Mouse (Mus musculus) lung, embryonic 15.5 days (tissue): ENCODE results near the gene Zfp579. TPM values are rescaled to one million over a fixed set of nuclear protein-coding genes. Genes with fewer than 3 reads are reported as not detected.

Experiments used
- ATAC-seq: fragments of 200-750 bp; cut with Nextera tagmentation; 2 replicates; pipeline ENCODE4 v1.8.0; 2017; ENCODE audit warnings: moderate number of reproducible peaks, borderline replicate concordance; ENCODE audit not compliant: low FRiP score, low TSS enrichment; ENCODE audit errors: extremely low read depth
- H3K27ac ChIP-seq: fragments of 300-500 bp; sonication (generic); 2 replicates; pipeline ENCODE4 v1.5.1; 2015; ENCODE audit warnings: moderate library complexity, mild to moderate bottlenecking, inconsistent platforms
- H3K27me3 ChIP-seq: fragments of 300-500 bp; sonication (generic); 2 replicates; pipeline ENCODE4 v1.6.1; 2015; ENCODE audit warnings: inconsistent platforms
- H3K36me3 ChIP-seq: fragments of 300-500 bp; sonication (generic); 2 replicates; pipeline ENCODE4 v1.6.1; 2015; ENCODE audit warnings: inconsistent platforms
- H3K4me1 ChIP-seq: fragments of 300-500 bp; sonication (generic); 2 replicates; pipeline ENCODE4 v1.6.1; 2015; ENCODE audit warnings: inconsistent platforms
- H3K4me2 ChIP-seq: fragments of 300-500 bp; sonication (generic); 2 replicates; pipeline ENCODE4 v1.6.1; 2015; ENCODE audit warnings: inconsistent platforms, mild to moderate bottlenecking, moderate library complexity
- H3K4me3 ChIP-seq: fragments of 300-500 bp; sonication (generic); 2 replicates; pipeline ENCODE4 v1.5.1; 2015; ENCODE audit warnings: mild to moderate bottlenecking, inconsistent platforms
- H3K9ac ChIP-seq: fragments of 300-500 bp; sonication (generic); 2 replicates; pipeline ENCODE4 v1.6.1; 2015; ENCODE audit warnings: inconsistent platforms
- H3K9me3 ChIP-seq: fragments of 300-500 bp; sonication (generic); 2 replicates; pipeline ENCODE4 v1.6.1; 2016; ENCODE audit warnings: inconsistent platforms
- WGBS: fragments of 180-500 bp; shearing (Covaris S2); methylation state at CpG from one replicate; pipeline ENCODE4 v1.1.7; 2015; 5-methylcytosine and 5-hydroxymethylcytosine counted together
- polyA plus RNA-seq: library from polyadenylated mRNA; unstranded; fragments of >200 nt; fragmentation: Nextera tagmentation; extraction: Ambion mirVana; gene quantifications from 2 replicates; pipeline ENCODE4 v1.2.1, GENCODE M21; 2015

Gene Zfp579
- polyA plus RNA-seq, 1 experiment from 2014 or later = 31.5 TPM

DNA sequence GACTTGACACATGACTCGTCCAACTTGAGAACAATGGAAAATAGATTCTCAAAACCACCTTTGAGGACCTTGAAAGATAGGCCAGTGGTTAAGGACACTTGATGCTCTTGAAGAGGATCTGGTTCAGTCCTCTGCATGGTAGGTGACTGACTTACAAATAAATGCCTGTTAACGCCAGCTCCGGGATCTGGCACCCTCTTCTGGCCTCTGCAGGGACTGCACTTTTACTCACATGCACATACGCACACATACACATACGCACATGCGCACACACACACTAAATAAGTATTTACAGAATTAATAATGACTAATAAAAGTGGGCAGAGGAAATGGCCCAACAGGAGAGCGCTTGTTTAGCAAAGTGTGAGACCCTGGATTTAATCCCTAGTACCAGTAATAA is 19.1 kb downstream of the Zfp579 start:
- no peaks in the 10 kb centered on the region for H3K27me3 ChIP-seq
- no peak overlapping the region for H3K27ac ChIP-seq
- H3K9ac ChIP-seq = no peak overlapping the region
- no peak overlapping the region for H3K4me2 ChIP-seq
- no peak overlapping the region for H3K4me3 ChIP-seq
- 87% methylated on average over 7 of the region's 7 CpGs for WGBS
- no peak for ATAC-seq
- no peaks in the 10 kb centered on the region for H3K9me3 ChIP-seq
- peaks cover 8% of the 10 kb centered on the region; the same call in 1 of the 2 replicates for H3K4me1 ChIP-seq
- no peaks in the 10 kb centered on the region for H3K36me3 ChIP-seq

DNA sequence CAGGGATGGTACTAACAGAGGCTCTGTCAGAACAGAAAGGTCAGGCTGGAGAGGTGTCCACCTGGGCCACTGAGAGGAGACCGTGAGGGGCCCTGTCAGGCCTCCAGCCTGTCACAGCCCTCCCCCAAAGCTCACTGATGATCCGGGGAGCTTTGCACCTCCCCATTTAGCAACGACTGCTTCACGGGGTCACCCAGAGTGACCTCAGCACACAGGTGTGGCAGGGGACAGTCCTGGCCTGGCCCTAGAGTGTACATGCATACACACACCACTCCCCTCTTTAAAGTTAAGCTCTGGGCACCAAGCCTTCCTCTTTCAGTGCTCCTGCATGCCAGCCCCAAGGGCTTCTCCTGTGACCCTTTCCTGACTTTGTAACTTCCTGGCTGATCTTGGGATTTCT is 20.5 kb downstream of the Zfp579 start:
- Histone ChIP-seq H3K27me3 (no peaks in the 10 kb centered on the region), H3K4me3 (no peak overlapping the region), H3K9me3 (no peaks in the 10 kb centered on the region), H3K4me2 (no peak overlapping the region), H3K27ac (no peak overlapping the region), H3K36me3 (no peaks in the 10 kb centered on the region), H3K4me1 (peaks cover 14% of the 10 kb centered on the region; the same call in 1 of the 2 replicates), H3K9ac (no peak overlapping the region)
- 38% methylated on average over 4 of the region's 4 CpGs for WGBS
- ATAC-seq = no peak

DNA sequence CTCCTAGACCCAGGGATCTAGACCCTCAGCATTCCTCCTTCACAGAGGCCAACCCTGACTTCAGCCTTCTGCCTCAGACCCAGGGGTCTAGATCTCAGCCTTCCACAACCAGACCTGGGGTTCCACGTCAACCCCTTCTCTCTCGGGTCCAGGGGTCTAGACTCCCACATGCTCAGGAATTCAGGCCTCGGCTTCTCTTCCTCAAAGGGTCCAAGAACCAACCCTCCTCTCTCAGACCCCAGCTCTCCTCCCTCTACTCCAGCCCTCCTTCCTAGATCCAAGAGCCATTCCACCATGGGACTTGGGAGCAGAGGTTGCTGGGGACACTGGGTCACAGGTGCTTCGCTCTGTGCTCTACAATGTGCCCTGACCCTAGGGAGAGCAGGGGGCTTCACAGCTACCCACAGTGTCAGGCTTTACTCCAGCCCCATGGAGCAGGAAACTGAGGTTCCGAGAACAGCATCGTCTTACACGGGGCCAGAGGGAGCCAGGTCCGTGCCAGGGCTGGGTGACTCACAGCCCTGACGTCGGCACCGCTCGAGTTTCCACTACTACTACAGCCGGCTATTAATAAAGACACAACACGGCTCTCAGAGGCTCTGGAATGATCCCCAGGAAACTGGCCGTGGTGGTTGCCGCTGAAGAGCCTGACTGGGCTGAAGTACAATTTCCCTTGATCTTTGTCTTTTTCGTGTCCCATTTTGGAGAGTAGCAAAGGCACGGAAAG is 23.5 kb downstream of the Zfp579 start:
- Histone ChIP-seq H3K27ac (peak overlapping the region; percentile 74), H3K36me3 (no peaks in the 10 kb centered on the region), H3K4me2 (no peak overlapping the region), H3K9ac (no peak overlapping the region), H3K4me3 (no peak overlapping the region), H3K27me3 (no peaks in the 10 kb centered on the region), H3K9me3 (no peaks in the 10 kb centered on the region), H3K4me1 (peaks cover 14% of the 10 kb centered on the region; the same call in 1 of the 2 replicates)
- ATAC-seq = no peak
- 60% methylated on average over 18 of the region's 18 CpGs for WGBS

DNA sequence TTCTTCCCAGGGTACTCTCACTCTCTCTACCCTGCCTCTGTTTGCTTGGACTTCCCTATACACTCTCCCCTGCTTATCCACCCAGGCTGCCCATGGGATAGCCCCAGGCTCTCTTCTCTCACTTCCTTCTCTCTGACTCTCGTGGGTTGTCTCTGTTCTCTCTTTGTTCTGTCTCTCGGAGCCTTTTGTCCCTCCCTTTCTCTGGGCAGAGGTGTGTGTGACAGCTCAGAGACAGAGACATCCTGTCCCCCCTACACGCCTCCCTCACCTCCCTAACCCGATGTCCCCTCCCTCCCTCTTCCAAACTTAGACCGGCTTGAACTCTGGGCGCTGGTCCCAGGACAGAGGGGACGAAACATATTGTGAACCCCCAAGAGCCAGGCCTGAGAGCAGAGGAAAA is 24.2 kb downstream of the Zfp579 start:
- Histone ChIP-seq H3K4me1 (peaks cover 14% of the 10 kb centered on the region; the same call in 1 of the 2 replicates), H3K4me2 (no peak overlapping the region), H3K4me3 (no peak overlapping the region), H3K27ac (peak overlapping the region; percentile 74), H3K27me3 (no peaks in the 10 kb centered on the region), H3K9ac (no peak overlapping the region), H3K9me3 (no peaks in the 10 kb centered on the region), H3K36me3 (no peaks in the 10 kb centered on the region)
- ATAC-seq = peak; percentile 82
- 19% methylated on average over 7 of the region's 7 CpGs for WGBS

DNA sequence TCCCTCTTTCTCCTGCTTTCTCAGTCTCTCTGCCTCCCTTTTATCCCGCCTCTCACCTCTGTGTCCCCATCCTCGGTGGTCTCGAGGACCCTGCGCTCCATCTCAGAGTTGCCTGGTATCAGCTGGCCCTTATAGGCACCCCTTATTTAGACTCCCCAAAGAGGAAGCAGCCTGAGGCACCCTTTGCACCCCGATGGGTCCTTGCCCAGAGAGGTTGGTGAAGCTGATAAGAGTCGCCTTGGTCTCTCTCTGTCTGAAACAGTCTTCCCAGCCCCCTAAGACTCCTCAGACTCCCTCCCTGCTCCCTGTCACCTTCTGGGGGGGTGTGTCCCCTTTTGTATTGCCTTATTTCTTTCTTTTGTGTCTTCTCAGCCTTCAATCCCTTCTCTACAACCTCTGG is 24.9 kb downstream of the Zfp579 start, which contains the start of gene Sbk3:
Sbk3 (minus strand) TSS at position 101 of the 400 bp plus-strand sequence.
- Histone ChIP-seq H3K9me3 (no peaks in the 10 kb centered on the region), H3K4me2 (no peak within 1 kb of the TSS), H3K27me3 (no peaks in the 10 kb centered on the region), H3K27ac (peak within 1 kb of the TSS; percentile 74), H3K4me3 (no peak within 1 kb of the TSS), H3K36me3 (no peaks in the 10 kb centered on the region), H3K9ac (no peak within 1 kb of the TSS), H3K4me1 (peaks cover 14% of the 10 kb centered on the region; the same call in 1 of the 2 replicates)
- no peak for ATAC-seq
- 42% methylated on average over 6 of the region's 6 CpGs for WGBS

DNA sequence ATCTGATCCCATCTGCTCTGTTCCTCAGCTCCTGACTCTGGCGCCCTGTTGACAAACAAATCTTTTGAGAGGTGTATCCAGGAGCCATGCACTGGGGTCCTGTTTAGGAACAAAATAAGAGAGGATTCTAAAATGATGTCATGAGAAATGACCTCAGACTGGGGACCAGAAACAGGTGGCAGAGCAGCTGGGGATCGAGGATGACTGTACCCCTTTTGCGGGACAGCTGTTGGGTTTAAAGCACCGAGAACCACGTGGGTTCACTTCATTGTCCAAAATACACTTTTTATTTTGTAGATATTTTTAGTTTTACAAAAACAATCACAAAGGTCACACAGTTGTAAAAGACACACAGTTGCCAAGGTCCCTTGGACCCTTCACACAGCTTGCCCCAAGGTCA is 31.0 kb downstream of the Zfp579 start:
- Histone ChIP-seq H3K4me3 (no peak overlapping the region), H3K9me3 (no peaks in the 10 kb centered on the region), H3K27ac (no peak overlapping the region), H3K4me1 (peaks cover 4% of the 10 kb centered on the region; the same call in 1 of the 2 replicates), H3K9ac (no peak overlapping the region), H3K27me3 (no peaks in the 10 kb centered on the region), H3K4me2 (no peak overlapping the region), H3K36me3 (no peaks in the 10 kb centered on the region)
- ATAC-seq = no peak
- 76% methylated on average over 5 of the region's 5 CpGs for WGBS

DNA sequence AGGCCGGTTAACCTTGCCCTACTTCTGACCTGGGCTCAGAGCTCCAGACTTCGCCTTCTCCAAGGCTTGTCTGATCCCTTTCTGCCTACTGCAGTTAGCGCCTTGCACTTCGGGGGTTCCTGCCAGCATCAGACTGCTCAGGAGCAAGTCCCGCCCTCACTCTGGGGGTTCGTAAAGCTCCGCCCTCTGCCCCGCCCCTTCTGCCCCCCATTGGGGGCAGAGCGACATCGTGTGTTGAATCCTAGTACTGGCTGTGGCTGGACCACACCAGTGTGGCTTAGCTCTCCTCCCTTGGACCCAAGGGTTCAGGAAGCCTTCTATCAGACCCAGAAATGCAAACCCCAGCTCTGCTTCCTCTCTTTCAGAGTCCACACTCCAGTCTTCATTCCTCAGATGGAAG is 31.7 kb downstream of the Zfp579 start, which contains the start of gene Sbk2:
Sbk2 (minus strand) TSS at position 135 of the 400 bp plus-strand sequence.
- no peak within 1 kb of the TSS for H3K27ac ChIP-seq
- H3K9ac ChIP-seq = no peak within 1 kb of the TSS
- 0 out of 2 replicates have a peak within 1 kb of the TSS, but pooled peaks have one; percentile 5 for H3K4me3 ChIP-seq
- H3K36me3 ChIP-seq = no peaks in the 10 kb centered on the region
- 3% methylated on average over 10 of the region's 10 CpGs for WGBS
- no peaks in the 10 kb centered on the region for H3K9me3 ChIP-seq
- no peaks in the 10 kb centered on the region for H3K27me3 ChIP-seq
- peak; percentile 93 for ATAC-seq
- peaks cover 4% of the 10 kb centered on the region; the same call in 1 of the 2 replicates for H3K4me1 ChIP-seq
- H3K4me2 ChIP-seq = peak within 1 kb of the TSS; percentile 27; the same call in 1 of the 2 replicates

DNA sequence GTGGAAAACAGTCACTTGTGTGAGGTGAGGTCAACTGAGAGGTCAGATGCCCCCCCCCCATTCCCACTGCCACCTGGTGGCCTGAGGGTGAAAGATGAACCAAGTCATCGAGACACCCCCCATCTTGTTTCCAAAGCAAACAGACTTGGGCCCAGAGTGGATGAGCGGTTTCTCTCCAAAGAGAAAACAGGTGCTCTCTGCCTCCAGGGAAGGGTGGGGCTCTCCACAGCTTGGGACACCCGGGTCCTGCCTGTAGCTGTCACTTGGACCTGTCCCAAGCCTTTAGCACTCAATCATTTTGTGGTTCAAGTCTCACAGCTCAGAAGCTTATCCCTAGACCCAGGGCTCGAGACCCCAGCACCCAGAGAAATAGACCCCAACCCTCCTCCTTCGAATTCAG is 32.4 kb downstream of the Zfp579 start:
- ATAC-seq = no peak
- Histone ChIP-seq H3K27me3 (no peaks in the 10 kb centered on the region), H3K4me1 (peaks cover 4% of the 10 kb centered on the region; the same call in 1 of the 2 replicates), H3K4me2 (no peak overlapping the region), H3K9me3 (no peaks in the 10 kb centered on the region), H3K4me3 (no peak overlapping the region), H3K36me3 (no peaks in the 10 kb centered on the region), H3K9ac (no peak overlapping the region), H3K27ac (no peak overlapping the region)
- WGBS = 56% methylated on average over 5 of the region's 5 CpGs

DNA sequence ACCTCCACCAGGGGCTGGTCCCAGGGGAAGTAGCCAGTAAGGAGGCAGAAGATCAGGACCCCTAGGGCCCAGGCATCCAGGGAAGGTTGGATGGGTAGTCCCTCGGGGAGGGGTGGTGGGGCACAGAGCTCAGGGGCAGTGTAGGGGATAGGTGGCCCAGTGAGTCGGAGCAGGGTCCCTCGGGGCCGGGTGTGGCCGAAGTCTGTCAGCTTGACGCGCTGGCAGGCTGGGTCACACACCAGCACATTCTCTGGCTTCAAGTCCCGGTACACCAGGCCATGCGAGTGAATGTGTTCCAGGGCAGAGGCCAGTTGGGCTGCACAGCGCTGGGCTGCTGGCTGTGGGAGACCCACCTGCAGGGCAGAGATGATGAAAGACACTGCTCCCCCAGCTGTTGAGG is 38.6 kb downstream of the Zfp579 start:
- no peak overlapping the region for H3K9ac ChIP-seq
- ATAC-seq = no peak
- no peak overlapping the region for H3K4me2 ChIP-seq
- no peaks in the 10 kb centered on the region for H3K9me3 ChIP-seq
- H3K4me3 ChIP-seq = no peak overlapping the region
- no peak overlapping the region for H3K27ac ChIP-seq
- H3K4me1 ChIP-seq = peaks cover 12% of the 10 kb centered on the region
- H3K27me3 ChIP-seq = no peaks in the 10 kb centered on the region
- H3K36me3 ChIP-seq = no peaks in the 10 kb centered on the region
- WGBS = 80% methylated on average over 10 of the region's 10 CpGs

DNA sequence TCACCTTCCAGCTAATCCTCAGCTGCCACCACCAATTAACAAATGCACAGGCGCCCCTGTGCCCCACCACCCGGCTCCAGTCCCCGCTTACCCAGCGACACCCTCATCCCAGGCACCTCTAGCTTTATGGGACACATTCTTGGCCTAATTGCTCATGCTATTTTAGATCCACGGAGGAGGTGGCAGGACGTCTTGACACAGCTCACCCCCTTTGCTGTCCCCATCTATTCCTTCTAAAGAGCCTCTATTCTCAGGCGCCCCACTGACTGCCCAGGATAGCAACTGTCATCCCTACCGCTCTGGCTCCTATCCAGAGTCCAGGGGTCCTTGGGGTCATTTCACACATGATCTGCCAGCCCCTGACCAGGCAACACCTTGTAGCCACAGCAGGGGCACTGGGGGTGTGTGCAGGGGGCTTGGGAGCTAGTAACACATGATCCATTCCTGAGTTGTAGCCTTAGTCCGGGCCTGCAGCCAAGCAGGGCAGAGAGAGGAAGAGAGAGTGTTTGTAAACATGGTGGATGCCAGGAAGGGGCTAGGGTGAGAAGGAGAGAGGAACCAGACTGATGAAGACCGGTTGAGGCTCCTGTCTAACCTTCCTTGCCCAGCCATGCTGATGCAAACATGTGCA is 42.0 kb downstream of the Zfp579 start:
- H3K27me3 ChIP-seq = no peaks in the 10 kb centered on the region
- ATAC-seq = peak; percentile 73
- no peak overlapping the region for H3K9ac ChIP-seq
- WGBS = 7% methylated on average over 10 of the region's 10 CpGs
- no peak overlapping the region for H3K4me2 ChIP-seq
- no peak overlapping the region for H3K4me3 ChIP-seq
- H3K4me1 ChIP-seq = peaks cover 12% of the 10 kb centered on the region
- no peaks in the 10 kb centered on the region for H3K9me3 ChIP-seq
- H3K36me3 ChIP-seq = no peaks in the 10 kb centered on the region
- H3K27ac ChIP-seq = no peak overlapping the region

DNA sequence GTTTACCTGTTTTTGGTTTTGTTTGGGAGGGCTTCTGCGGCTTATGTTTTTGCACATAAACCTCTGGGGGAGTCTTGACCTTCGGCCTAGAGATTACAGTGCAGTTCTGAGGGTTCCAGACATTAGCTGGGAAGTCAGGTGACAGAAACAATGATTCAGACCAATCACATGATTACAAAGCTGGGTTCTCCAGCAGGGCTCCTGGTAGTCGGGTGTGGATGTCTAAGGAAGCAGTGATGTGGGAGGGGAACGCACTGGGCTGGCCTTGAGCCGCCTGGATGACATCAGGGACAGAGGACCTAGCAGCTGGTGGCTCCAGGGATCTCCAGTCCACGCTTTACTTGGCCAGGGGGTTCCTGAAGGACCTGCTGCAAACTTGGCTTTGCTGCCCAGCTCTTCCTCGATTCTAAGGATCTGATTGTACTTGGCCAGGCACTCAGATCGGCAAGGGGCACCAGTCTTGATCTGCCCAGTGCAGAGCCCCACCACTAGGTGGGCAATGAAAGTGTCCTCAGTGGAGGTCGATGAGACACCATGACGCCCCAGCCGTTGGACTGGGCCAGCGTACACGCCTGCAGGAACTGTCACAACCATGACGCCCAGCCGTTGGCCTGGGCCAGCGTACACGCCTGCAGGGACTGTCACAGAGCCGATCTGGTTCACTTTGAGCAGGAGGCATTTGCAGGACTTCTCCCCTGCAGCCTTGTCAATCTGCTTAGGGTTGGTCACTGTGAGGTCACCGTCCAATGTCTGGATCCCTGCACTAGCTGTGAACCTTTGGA is 45.2 kb downstream of the Zfp579 start:
- H3K9me3 ChIP-seq = no peaks in the 10 kb centered on the region
- no peak for ATAC-seq
- no peak overlapping the region for H3K27ac ChIP-seq
- H3K36me3 ChIP-seq = no peaks in the 10 kb centered on the region
- H3K4me1 ChIP-seq = peaks cover 12% of the 10 kb centered on the region
- WGBS = 79% methylated on average over 19 of the region's 19 CpGs
- no peak overlapping the region for H3K9ac ChIP-seq
- no peak overlapping the region for H3K4me2 ChIP-seq
- no peak overlapping the region for H3K4me3 ChIP-seq
- H3K27me3 ChIP-seq = no peaks in the 10 kb centered on the region
